Mouse (Mus musculus) frontal cortex, postnatal 36 days (tissue): ENCODE results near the gene Slit1.

Source experiments
- DNase-seq, 2 experiments: peaks; one replicate each; pipeline ENCODE4 v3.0.0; 2022; ENCODE audit warnings: low spot score in 2 of 2

The Slit1 gene

DNA sequence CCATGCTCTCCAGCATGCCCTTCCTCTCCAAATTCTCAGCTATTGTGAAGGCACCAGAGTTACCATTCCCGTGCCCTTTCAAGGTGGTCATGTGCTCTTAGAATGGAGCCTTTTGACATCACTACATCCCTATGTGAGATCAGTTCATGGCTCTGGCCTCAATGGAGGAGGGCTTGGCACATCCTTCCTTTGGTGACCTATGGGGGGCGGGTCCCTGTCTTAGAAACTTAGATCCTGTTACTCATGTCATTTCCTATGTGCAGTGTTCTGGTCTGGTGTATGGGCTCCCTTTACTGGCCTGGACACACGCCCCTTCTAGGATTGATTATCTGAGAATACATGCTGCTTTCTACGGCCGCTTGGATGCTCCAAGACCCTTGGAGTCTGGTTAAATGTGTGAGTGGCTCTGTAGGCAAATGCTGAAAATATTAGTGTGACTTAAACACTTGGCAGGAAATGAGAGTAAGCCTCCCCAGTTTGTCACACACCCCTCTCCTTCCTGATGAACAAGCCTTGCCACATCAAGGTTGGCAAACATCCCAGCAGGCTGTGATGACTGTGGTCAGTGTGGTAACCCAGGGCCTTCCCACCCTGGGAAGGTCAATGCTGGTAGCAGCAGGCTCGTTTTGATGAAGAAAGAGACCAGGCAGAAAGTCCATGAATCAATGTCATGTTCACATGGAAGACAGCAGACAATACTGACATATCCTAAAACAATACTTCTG is 146.1 kb downstream of the Slit1 start:
- no peak for DNase-seq

DNA sequence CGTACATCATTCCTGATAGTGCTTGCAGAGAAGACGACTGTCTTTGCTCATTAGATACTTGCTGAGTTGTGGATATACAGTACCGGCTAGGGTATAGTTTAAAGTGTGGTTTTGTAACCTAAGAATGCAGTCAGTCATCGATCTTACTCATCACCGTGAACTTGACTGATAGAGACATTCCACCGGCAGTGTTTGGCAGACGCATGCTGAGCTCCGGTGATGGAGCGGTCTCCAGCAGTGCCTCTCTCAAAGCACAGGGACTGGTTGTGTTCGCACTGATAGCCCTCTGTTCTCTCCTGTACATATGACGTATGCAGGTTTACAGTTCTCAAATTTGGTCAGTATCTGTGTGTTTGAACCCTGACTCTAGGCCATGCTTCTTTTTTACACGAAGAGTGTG is 151.7 kb downstream of the Slit1 start:
- DNase-seq = no peak

DNA sequence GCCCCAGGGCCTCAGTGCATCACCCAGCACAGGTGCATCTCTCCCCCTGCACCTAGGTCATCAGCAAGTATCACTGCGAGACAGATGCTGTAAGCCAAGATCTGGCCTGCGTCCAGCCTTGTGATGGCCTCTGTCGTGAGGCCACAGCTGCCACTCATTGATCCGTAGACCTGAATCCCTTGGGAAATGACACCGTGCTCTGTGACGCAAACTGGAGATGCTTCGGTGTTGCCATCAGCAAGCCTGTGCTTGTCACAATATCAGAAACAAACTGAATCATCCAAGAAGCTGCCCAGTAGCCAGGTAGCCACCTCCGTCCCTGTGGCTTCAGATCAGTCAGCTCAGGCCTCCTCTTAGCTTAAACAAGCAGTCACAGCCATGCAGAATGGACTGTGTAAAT is 153.8 kb downstream of the Slit1 start:
- DNase-seq = no peak

DNA sequence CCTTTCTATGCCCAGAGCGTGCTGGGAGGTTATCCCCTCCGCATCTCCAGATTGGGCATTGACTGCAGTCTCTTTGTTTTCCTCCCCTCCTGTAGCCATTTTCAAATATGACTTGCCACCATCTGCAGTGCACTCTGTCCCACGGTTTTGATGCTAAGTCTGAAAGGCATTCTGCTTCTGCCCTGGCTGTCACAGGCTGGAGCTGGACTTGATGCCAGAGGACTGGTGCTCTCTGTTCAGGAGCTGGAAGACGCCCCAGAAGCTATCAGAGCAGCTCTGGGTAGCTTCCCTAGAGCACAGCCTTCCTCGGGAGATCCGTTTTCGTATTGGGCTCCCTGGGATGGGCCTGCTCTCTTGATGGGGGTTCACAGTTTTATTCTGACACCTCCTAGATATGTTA is 154.4 kb downstream of the Slit1 start:
- no peak for DNase-seq

DNA sequence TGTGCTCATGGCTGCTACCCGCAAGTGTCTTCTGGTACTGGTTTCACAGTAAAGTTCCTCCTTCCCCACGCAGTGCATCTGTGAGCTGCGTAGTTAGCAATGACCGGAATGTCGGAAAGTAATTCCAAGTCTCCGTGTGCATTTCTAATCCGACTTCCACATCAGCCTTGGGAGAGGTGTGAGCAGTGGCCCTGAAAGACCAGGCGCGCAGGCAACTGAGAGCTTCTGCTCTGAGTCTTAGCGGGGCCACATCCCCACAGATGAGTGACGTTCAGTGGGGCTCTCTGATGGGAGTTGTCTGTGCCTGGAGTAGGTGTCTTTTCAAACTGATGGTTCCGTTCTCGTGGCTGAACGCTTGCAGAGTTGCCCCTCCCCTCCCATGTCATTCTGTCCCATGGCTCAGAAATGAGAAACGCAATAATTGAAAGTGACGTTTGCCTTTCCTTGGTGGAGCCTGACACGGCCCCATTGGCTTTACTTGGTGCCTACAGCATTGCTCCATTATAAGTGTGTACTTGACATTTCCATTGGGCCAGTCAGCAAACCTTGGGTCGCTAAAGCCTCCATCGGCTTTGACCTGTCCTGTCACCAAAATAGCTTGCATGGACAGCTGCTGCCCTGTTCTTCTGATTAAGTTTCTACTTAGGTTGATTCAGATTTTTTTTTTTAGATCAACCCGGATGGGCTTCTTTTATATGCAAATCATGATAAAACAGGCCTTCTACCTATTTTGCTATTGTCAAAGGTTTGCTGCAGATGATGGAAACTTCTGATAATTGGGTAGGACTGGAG is 155.8 kb downstream of the Slit1 start:
- no peak for DNase-seq

DNA sequence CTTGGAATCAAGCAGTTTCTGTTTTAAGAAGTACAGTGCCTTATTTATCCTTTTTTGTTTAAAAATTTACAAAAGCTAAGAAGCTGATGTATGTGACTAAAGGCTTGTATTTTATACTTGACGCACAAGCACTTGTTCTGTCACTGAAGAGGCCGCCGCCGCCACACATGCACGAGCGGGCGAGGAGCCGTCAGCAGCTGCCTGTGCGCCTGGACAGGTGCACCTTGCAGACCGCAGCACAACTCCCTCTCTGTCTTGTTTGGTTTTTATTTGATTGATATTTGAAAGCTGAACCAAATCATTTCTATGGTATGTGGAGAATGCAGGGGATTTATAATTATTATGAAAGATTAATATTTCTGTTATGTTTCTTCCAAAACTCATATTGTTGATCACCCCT is 156.7 kb downstream of the Slit1 start:
- DNase-seq = no peak

DNA sequence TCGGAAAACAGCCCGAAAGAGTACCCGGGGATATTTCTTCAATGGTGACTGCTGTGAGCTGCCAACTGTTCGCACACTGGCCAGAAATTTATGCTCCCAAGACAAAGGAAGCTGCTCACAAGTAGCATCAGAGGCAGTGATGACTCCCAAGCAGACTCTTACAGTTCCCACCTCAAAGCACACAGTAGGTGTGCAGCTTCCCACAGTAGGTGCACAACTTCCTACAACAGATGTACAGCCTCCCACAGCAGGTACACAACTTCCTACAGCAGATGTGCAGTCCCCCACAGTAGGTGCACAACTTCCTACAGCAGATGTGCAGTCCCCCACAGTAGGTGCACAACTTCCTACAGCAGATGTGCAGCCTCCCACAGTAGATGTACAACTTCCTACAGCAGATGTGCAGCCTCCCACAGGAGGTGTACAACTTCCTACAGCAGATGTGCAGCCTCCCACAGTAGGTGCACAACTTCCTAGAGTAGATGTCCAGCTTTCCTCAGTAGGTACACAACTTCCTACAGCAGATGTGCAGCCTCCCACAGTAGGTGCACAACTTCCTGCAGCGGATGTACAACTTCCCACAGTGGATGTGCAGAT is 160.4 kb downstream of the Slit1 start:
- no peak for DNase-seq

DNA sequence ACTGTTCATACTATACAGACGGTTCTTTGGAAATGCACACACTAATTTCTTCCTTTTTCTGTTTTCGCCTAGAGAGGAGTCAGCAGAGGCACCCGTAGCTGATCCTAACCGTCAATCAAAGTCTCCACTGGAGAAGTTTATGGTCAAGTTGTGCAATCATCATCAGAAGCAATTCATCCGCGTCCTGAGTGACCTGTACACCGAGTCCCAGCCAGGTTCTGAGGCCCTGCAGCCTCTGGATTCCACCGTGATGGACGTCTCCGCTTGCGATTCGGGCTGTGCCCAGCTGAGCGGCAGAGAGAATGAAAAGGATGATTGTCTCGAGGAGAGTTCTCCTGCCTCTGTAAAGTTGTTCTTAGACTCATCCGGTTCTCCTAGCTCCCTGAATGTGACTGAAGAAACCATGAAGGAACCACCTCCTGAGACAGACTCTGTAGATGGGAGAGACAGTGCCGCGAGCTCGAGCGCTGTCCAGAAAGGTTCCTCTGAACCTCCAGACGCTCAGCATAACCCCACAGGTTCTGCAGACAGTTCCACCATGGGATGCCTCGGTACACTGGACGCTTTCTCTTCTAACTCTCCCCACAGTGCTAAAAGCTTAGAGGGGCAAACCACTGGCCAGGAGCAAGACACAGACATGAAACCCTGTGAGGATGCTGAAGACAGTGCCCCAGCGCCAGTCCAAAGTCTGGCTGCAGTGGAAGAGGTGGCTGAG is 161.6 kb downstream of the Slit1 start, which contains the start of gene Gm340:
TSS of gene Gm340 (plus strand) at position 665 of the 715 bp plus-strand sequence.
- DNase-seq = no peak

DNA sequence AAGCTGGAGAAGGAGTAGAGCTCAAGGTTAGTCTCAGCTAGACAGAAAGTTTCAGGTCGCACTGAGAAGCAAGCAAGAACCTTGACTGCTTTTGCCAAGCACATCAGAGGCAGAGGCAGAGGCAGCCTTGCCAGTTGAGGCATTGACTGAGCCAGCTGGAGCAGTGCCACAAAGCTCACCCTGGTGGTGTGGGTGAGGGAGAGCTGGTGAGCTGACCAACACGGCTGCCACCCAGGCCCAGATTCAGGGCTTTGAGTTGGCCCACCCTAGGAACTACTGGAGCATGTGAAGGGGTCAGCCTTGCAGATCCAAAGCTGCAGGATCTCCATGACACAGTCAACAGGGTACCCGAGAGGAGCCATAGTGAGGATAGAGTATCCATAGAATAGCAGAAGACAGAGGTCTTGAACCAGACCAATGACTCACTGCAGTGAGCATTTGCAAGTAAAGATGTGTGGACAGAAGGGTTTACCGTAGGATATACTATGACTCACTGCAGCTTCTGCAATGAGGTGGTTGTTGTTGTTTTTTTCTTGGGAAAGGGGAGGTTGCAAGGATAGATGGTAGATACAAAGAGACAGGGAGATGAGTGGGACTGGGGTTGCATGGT is 164.0 kb downstream of the Slit1 start:
- no peak for DNase-seq

DNA sequence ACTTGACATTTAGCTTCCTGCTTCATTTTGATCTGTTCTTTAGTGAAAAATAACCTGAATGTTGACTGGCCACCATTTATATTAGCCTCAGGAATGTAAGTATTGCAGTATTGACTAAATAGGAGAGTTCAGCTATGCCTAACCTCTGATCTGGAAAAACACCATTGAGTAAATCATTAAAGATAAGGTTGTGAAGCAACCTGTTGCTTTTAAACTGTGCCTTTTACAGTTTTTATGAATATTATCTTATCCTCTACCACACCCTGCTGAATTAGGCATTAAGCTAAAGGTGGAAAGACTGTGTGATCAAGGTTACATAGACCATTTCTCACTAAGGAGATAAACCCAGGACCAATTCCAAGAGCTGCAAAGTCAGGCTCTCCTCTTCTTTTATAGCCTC is 165.9 kb downstream of the Slit1 start:
- DNase-seq = no peak

DNA sequence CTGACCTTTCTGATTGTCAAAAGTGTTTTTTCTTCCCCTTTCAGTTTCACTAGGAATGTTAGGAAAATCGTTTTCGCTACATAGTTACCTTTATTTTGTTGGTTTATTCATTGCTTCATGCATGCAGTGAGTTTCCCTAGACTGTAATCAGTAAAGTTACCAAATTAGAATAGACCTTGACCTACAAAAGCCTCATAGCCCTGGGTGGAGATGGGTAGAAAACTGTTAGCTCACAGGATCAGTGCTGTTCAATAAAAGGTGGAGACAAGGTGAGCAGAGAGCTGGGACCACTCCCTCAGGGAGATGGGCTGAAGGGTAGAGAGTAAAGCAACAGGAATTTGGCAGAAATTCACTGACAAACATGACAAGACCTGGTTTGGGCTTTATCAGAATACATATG is 169.8 kb downstream of the Slit1 start:
- DNase-seq = no peak

DNA sequence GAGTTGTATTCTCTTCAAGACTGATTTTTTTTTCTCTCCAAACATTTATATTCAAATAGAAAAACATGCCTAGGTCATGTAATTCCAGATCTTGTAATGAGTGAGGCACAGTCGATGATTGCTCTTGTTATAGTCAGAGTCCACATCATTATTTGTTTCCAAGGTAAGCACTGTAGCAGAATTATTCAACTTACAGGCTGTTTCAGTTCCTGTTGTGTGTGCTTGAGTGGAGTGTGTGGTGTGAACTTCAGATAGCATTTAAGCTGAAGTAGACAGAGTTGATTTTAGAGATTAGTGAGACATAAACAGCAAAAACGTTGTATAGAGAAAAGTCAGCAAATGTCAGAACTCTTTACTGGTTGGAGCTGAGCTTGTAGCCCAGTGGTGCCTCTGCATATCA is 174.7 kb downstream of the Slit1 start:
- DNase-seq = no peak

DNA sequence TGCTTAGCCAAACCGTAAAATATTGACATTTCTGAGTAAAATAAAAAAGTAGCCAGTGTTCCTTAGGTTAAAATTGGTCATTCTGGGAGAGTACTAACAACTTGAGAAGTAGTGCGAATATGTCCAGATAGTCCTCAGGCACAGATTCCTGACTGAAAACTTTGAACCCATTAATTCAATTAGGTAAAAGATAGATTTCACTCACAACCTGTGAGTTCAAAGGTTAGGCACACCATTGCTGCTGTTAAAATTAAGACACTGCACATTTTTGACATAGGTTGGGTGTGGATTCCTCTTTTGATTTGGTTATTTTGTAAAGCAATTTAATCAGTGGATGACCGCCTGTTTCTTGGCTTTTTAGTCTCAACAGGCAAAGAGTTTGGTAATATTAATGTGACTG is 182.6 kb downstream of the Slit1 start:
- DNase-seq = no peak

DNA sequence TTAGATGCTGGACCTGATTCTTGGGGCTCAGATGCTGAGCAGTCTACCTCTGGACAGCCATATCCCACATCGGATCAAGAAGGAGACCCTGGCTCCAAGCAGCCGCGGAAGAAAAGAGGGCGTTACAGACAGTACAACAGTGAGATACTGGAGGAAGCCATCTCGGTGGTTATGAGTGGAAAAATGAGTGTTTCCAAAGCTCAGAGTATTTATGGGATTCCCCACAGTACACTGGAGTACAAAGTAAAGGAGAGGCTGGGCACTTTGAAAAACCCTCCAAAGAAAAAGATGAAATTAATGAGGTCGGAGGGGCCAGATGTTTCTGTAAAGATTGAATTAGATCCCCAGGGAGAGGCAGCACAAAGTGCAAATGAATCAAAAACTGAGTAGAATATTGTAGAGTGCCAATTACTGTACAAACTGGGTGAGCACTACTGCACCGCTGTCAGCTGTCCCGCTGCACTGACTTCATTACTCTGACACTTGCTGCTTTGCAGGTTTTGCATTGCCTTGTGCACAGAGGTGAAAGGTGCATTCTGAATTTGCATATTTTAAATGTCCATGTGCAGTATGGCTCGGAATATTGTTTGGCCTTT is 184.5 kb downstream of the Slit1 start:
- no peak for DNase-seq

DNA sequence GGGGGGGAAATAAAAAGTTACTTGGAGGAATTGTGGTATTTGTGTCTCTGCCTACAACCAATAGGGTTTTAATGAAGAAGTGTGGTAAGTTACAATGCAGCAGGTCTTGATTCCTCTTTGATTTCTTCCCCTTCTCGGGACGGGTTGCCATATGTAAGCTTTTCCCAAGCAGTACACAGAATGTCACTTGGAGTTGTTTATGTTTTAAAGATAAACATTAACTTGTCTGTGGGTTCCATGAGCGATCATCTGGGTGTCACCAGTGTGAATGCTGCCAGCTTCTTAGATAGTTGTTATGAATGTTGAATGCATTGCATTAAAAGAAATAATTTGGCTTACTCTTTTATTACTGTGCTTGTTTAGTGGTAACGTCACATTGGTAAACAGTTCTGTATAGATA is 186.0 kb downstream of the Slit1 start:
- no peak for DNase-seq

DNA sequence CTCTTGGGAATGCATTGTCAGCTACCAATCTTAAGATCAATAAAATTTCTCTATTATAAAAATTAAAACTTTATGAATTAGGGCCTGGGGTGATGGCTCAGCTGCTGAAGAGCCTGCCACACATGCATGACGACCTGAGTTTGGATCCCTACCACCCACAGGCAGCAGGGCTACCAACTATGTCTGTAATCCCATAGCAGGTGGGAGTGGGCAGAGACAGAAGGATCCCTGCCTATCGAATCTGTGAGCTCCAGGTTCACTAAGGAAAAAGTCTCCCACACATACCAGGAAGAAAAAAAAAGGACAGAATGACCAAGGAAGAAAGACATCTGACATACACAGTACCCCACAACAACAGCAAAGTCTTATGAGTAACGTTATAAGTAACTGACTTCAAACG is 186.5 kb downstream of the Slit1 start:
- DNase-seq = no peak
